Mouse (Mus musculus): ENCODE measurements around the gene Rtn4rl1. TPM values are rescaled to one million over a fixed set of nuclear protein-coding genes. Genes with fewer than 3 reads are reported as not detected.

The Rtn4rl1 gene
- polyA plus RNA-seq, 1 experiment: 0.40 TPM

DNA sequence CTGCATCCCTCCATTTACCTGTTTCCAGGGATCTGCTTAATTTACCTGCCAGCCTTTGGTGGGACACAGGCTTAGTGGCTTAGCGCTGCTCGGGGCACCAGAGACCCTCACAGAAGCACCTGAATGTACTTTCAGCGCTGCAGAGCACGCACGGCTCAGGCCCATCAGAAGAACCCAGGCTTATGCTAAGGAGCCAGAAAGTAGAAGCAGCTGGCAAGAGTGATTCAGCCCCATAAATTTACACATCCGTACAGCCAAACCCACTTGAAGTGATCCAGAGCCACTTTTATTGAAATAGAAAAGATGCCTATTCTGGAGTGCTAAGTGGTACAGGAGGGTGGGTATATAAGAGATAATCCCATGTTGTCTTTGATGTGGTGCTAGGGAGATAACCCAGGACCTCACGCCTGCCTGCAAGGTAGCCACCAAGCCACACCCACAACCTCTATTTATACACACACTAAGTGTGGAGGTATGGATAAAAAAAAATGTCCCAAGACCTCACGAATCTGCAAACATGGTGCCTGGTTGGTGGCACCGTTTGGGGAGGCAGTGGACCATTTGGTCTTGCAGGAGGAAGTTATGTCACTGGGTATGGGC is 102.9 kb downstream of the Rtn4rl1 start:
- Histone ChIP-seq H3K27me3 (ENCODE audit: control insufficient read depth, insufficient read depth, insufficient read length) (no peaks in the 10 kb centered on the region), H3K79me3 (ENCODE audit: low read depth) (no peaks in the 10 kb centered on the region), H3ac (ENCODE audit: control insufficient read depth, insufficient read length, low read depth) (no peak overlapping the region), H3K36me3 (ENCODE audit: control insufficient read depth, insufficient read depth) (peaks cover 24% of the 10 kb centered on the region), H3K79me2 (ENCODE audit: control insufficient read depth, insufficient read depth) (no peaks in the 10 kb centered on the region), H3K4me3 (ENCODE audit: insufficient read depth, poor library complexity, severe bottlenecking) (no peak overlapping the region)
- TF ChIP-seq MAX (IDR thresholded peaks at IDR 0.05) (no peak), MYOD1 (IDR thresholded peaks at IDR 0.05; ENCODE audit: control insufficient read depth, insufficient read length, low read depth) (no peak), MYOG (IDR thresholded peaks at IDR 0.05; ENCODE audit: control insufficient read depth, extremely low read depth, insufficient read length) (no peak), FOSL1 (IDR thresholded peaks at IDR 0.05; ENCODE audit: insufficient read depth, low read length, poor library complexity, severe bottlenecking) (no peak), CTCF (IDR thresholded peaks at IDR 0.05; ENCODE audit: control insufficient read depth, insufficient read depth, insufficient read length) (no peak), USF1 (IDR thresholded peaks at IDR 0.05; ENCODE audit: low read depth) (no peak), CEBPB (IDR thresholded peaks at IDR 0.05; ENCODE audit: low read depth) (no peak)

DNA sequence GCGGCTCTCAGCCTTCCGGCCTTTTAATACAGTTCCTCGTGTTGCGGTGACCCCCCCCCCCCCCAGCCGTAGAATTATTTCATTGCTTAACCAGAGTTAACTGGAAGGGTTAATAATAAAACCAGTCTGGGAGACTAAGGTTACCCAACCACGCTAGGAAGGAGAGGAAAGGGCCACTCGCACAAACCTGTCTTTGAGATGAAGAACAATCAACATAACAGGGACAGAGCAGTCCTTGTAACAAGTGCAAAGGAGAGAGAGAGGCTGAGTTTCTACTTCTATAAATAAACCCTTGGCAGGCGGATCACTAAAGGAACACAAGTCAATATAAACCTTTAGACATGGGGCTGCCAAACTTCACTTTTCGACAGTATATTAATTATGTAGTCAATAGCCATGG is 104.0 kb downstream of the Rtn4rl1 start:
- Histone ChIP-seq H3K36me3 (ENCODE audit: control insufficient read depth, insufficient read depth) (peaks cover 35% of the 10 kb centered on the region), H3K79me2 (ENCODE audit: control insufficient read depth, insufficient read depth) (no peaks in the 10 kb centered on the region), H3K27me3 (ENCODE audit: control insufficient read depth, insufficient read depth, insufficient read length) (no peaks in the 10 kb centered on the region), H3K4me3 (ENCODE audit: insufficient read depth, poor library complexity, severe bottlenecking) (no peak overlapping the region), H3K79me3 (ENCODE audit: low read depth) (no peaks in the 10 kb centered on the region), H3ac (ENCODE audit: control insufficient read depth, insufficient read length, low read depth) (no peak overlapping the region)
- TF ChIP-seq CEBPB (IDR thresholded peaks at IDR 0.05; ENCODE audit: low read depth): no peak
- no peak for TF ChIP-seq CTCF (IDR thresholded peaks at IDR 0.05; ENCODE audit: control insufficient read depth, insufficient read depth, insufficient read length)
- no peak for TF ChIP-seq MAX (IDR thresholded peaks at IDR 0.05)
- no peak for TF ChIP-seq MYOD1 (IDR thresholded peaks at IDR 0.05; ENCODE audit: control insufficient read depth, insufficient read length, low read depth)
- TF ChIP-seq FOSL1 (IDR thresholded peaks at IDR 0.05; ENCODE audit: insufficient read depth, low read length, poor library complexity, severe bottlenecking): no peak
- no peak for TF ChIP-seq USF1 (IDR thresholded peaks at IDR 0.05; ENCODE audit: low read depth)
- TF ChIP-seq MYOG (IDR thresholded peaks at IDR 0.05; ENCODE audit: control insufficient read depth, extremely low read depth, insufficient read length): no peak

DNA sequence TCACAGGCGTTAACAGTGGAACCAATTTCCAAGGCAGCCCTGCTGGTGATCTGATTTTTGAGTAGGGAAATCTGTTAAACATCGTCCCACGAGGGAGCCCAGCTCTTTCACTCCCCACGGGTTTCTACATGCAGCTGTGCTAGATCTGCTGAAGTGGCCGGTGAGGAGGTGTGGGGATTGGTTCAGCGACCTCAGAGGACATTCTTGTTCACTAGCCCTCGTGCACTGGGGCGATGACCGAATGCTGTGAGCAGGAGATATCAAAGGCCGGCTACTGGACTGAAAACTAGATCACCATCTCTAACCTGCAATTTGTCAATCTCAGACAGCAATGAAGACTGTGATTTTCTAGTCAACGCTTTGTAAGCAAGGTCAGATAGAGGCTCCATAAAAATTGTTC is 104.9 kb downstream of the Rtn4rl1 start:
- no peak overlapping the region for H3ac ChIP-seq (ENCODE audit: control insufficient read depth, insufficient read length, low read depth)
- no peak for TF ChIP-seq MYOG (IDR thresholded peaks at IDR 0.05; ENCODE audit: control insufficient read depth, extremely low read depth, insufficient read length)
- no peak for TF ChIP-seq MYOD1 (IDR thresholded peaks at IDR 0.05; ENCODE audit: control insufficient read depth, insufficient read length, low read depth)
- no peak for TF ChIP-seq CTCF (IDR thresholded peaks at IDR 0.05; ENCODE audit: control insufficient read depth, insufficient read depth, insufficient read length)
- TF ChIP-seq USF1 (IDR thresholded peaks at IDR 0.05; ENCODE audit: low read depth): no peak
- no peak for TF ChIP-seq MAX (IDR thresholded peaks at IDR 0.05)
- TF ChIP-seq FOSL1 (IDR thresholded peaks at IDR 0.05; ENCODE audit: insufficient read depth, low read length, poor library complexity, severe bottlenecking): no peak
- H3K79me2 ChIP-seq (ENCODE audit: control insufficient read depth, insufficient read depth): no peaks in the 10 kb centered on the region
- peaks cover 44% of the 10 kb centered on the region for H3K36me3 ChIP-seq (ENCODE audit: control insufficient read depth, insufficient read depth)
- no peak overlapping the region for H3K4me3 ChIP-seq (ENCODE audit: insufficient read depth, poor library complexity, severe bottlenecking)
- no peaks in the 10 kb centered on the region for H3K27me3 ChIP-seq (ENCODE audit: control insufficient read depth, insufficient read depth, insufficient read length)
- no peaks in the 10 kb centered on the region for H3K79me3 ChIP-seq (ENCODE audit: low read depth)

DNA sequence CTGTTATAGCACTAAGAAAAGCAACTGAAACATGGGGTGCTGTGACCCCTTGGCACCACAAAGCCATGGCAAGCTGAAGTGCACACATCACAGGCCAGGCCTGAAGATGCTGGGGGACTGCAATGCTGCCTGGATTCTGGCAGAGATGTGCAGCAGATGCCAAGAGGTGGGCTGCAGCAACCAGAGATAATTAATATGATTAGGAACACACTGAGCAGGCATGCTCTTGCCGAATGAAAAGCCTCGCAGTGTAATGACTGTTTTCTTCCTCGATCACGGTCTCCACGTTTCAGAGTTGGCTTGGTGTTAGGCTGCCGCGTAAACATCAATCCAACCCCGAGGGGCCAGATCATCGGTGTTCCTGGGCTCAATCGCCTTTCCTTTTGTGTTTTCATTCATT is 106.2 kb downstream of the Rtn4rl1 start:
- H3ac ChIP-seq (ENCODE audit: control insufficient read depth, insufficient read length, low read depth): no peak overlapping the region
- no peak overlapping the region for H3K4me3 ChIP-seq (ENCODE audit: insufficient read depth, poor library complexity, severe bottlenecking)
- no peaks in the 10 kb centered on the region for H3K79me3 ChIP-seq (ENCODE audit: low read depth)
- TF ChIP-seq USF1 (IDR thresholded peaks at IDR 0.05; ENCODE audit: low read depth): no peak
- TF ChIP-seq MYOD1 (IDR thresholded peaks at IDR 0.05; ENCODE audit: control insufficient read depth, insufficient read length, low read depth): no peak
- no peak for TF ChIP-seq MYOG (IDR thresholded peaks at IDR 0.05; ENCODE audit: control insufficient read depth, extremely low read depth, insufficient read length)
- no peak for TF ChIP-seq MAX (IDR thresholded peaks at IDR 0.05)
- TF ChIP-seq FOSL1 (IDR thresholded peaks at IDR 0.05; ENCODE audit: insufficient read depth, low read length, poor library complexity, severe bottlenecking): no peak
- TF ChIP-seq CTCF (IDR thresholded peaks at IDR 0.05; ENCODE audit: control insufficient read depth, insufficient read depth, insufficient read length): no peak
- no peak for TF ChIP-seq CEBPB (IDR thresholded peaks at IDR 0.05; ENCODE audit: low read depth)
- H3K79me2 ChIP-seq (ENCODE audit: control insufficient read depth, insufficient read depth): no peaks in the 10 kb centered on the region
- no peaks in the 10 kb centered on the region for H3K27me3 ChIP-seq (ENCODE audit: control insufficient read depth, insufficient read depth, insufficient read length)
- peaks cover 57% of the 10 kb centered on the region for H3K36me3 ChIP-seq (ENCODE audit: control insufficient read depth, insufficient read depth)

DNA sequence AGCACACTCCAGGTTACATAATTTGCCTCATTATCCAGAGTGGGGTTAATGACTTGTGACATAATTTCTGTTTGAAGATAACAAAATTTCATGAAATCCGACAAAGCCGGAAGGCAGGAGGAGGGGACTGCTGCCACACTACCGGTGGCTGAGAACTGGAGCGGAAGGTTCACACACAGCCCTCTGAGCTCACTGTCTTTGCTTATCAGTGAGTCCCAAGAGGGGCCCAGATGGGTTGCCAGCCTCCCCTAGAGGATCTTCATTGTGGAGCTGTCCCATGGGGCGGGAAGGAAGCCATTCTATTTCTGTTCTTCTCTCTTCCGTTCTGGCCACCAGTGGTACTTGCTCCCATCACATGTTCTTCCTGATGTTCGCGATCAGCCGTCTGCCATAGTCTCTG is 107.4 kb downstream of the Rtn4rl1 start:
- no peak overlapping the region for H3K4me3 ChIP-seq (ENCODE audit: insufficient read depth, poor library complexity, severe bottlenecking)
- no peaks in the 10 kb centered on the region for H3K79me2 ChIP-seq (ENCODE audit: control insufficient read depth, insufficient read depth)
- H3ac ChIP-seq (ENCODE audit: control insufficient read depth, insufficient read length, low read depth): no peak overlapping the region
- TF ChIP-seq FOSL1 (IDR thresholded peaks at IDR 0.05; ENCODE audit: insufficient read depth, low read length, poor library complexity, severe bottlenecking) (no peak), USF1 (IDR thresholded peaks at IDR 0.05; ENCODE audit: low read depth) (no peak), MYOG (IDR thresholded peaks at IDR 0.05; ENCODE audit: control insufficient read depth, extremely low read depth, insufficient read length) (no peak)
- H3K36me3 ChIP-seq (ENCODE audit: control insufficient read depth, insufficient read depth): peaks cover 69% of the 10 kb centered on the region
- H3K27me3 ChIP-seq (ENCODE audit: control insufficient read depth, insufficient read depth, insufficient read length): no peaks in the 10 kb centered on the region
- H3K79me3 ChIP-seq (ENCODE audit: low read depth): no peaks in the 10 kb centered on the region

DNA sequence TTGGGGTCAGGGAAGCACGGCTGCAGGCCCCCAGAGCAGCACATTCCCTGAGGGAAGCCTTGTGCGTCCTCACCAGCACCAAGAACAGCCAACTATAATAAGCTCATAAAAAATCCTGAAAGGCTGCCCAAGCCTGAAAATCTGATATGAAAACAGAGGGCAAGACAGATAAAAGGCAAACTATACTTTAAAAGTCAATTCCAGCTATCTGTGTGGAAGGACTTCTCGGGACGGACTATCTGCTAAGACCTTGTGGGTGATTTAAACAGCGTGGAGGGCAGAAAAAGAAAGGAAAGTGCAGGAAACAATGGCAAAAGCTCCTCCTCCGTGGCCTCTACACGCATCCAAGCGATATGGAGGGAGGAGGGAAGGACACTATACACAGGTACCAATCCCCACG is 111.2 kb downstream of the Rtn4rl1 start:
- Histone ChIP-seq H3K36me3 (ENCODE audit: control insufficient read depth, insufficient read depth) (peaks cover 100% of the 10 kb centered on the region), H3K79me2 (ENCODE audit: control insufficient read depth, insufficient read depth) (no peaks in the 10 kb centered on the region), H3K4me3 (ENCODE audit: insufficient read depth, poor library complexity, severe bottlenecking) (no peak overlapping the region), H3K27me3 (ENCODE audit: control insufficient read depth, insufficient read depth, insufficient read length) (no peaks in the 10 kb centered on the region), H3K79me3 (ENCODE audit: low read depth) (no peaks in the 10 kb centered on the region), H3ac (ENCODE audit: control insufficient read depth, insufficient read length, low read depth) (no peak overlapping the region)
- no peak for TF ChIP-seq CEBPB (IDR thresholded peaks at IDR 0.05; ENCODE audit: low read depth)

Measured in C2C12 (cell line).